Mouse (Mus musculus): ENCODE measurements at regions not wholly inside any gene's neighbourhood (a gene's known extent, or its start where the extent isn't known, plus 50 kb on each side); places are given as distances from the start of the nearest gene placed in this dataset.

DNA sequence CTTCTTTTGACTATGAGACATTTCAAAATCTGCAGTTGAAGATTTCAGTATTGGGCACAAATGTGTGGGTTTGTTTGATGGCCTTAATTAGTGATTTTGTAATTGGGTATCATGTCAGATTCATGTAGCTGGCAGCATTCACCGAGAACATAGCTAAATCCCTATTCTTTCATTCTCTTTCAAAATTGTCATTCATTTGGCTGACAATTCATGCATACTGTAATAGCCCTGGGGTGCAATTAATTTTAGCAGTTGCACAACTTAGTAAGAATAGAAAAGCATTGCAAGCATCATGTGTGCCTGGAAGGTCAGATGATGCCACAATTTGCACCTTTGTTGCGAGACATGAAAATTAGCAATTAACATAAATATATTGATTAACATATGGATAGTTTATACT, 248.0 kb downstream of the Etv1 start:
- H3K9ac ChIP-seq (ENCODE audit: insufficient read depth, low read depth) = no peak overlapping the region
- H3K4me3 ChIP-seq (replicated peaks in 1 of 3; ENCODE audit: low read depth in 2 of 3, low read length in 2 of 3, poor library complexity in 1 of 3) = no peak overlapping the region
- peaks cover 0 to 3% of the 10 kb centered on the region in 2 experiments; a peak in 1 of 4 replicates for H3K4me1 ChIP-seq (ENCODE audit: control insufficient read depth in 1 of 2, insufficient read depth in 2 of 2)
- no peaks in the 10 kb centered on the region for H3K36me3 ChIP-seq (replicated peaks in 1 of 2; ENCODE audit: control insufficient read depth in 1 of 2, insufficient read depth in 1 of 2, low read length in 1 of 2)
- H3K79me2 ChIP-seq (replicated peaks; ENCODE audit: control insufficient read depth, extremely low read depth, insufficient read depth, poor library complexity, severe bottlenecking) = no peaks in the 10 kb centered on the region
- dilution Hi-C loops (cut with MboI; ENCODE audit: extremely low pct_ligation_motif_present, extremely low pct_unique_long_range_greater_than_20kb, low sequenced_read_pairs) (no loop called here), in situ Hi-C loops (cut with MboI; ENCODE audit: low pct_ligation_motif_present, low pct_unique_long_range_greater_than_20kb, low sequenced_read_pairs) (no loop called here)
- DNase-seq (ENCODE audit: extremely low read depth) = no peak
- H3K4me2 ChIP-seq (ENCODE audit: insufficient read depth, low read depth, poor library complexity, severe bottlenecking) = no peak overlapping the region
- H3K27me3 ChIP-seq (replicated peaks) = no peaks in the 10 kb centered on the region
- TF ChIP-seq NELFE (IDR thresholded peaks at IDR 0.05; ENCODE audit: low read depth, low read length) = no peak
- TF ChIP-seq MEF2A (IDR thresholded peaks at IDR 0.05; ENCODE audit: borderline replicate concordance, low read depth, low read length) = no peak
- no peak for TF ChIP-seq POLR2AphosphoS2 (IDR thresholded peaks at IDR 0.05; ENCODE audit: low read depth, low read length)
- no peak for TF ChIP-seq JUN (IDR thresholded peaks at IDR 0.05; ENCODE audit: insufficient read depth, low read depth, low read length)
- TF ChIP-seq ELF1 (IDR thresholded peaks at IDR 0.05; ENCODE audit: low read depth, low read length) = no peak
- no peak for TF ChIP-seq MXI1 (IDR thresholded peaks at IDR 0.05; ENCODE audit: low read depth, low read length)
- TF ChIP-seq ZMIZ1 (IDR thresholded peaks at IDR 0.05; ENCODE audit: low read depth, low read length) = no peak
- TF ChIP-seq SMC3 (IDR thresholded peaks at IDR 0.05; ENCODE audit: low read depth, low read length) = no peak
- TF ChIP-seq IRF4 (IDR thresholded peaks at IDR 0.05; ENCODE audit: low read depth, low read length) = no peak
- TF ChIP-seq HCFC1 (IDR thresholded peaks at IDR 0.05; ENCODE audit: low read depth, low read length) = no peak
- TF ChIP-seq MAZ (IDR thresholded peaks at IDR 0.05; ENCODE audit: low read depth, low read length) = no peak
- no peak for TF ChIP-seq MAX (IDR thresholded peaks at IDR 0.05; ENCODE audit: low read length)
- TF ChIP-seq E2F4 (IDR thresholded peaks at IDR 0.05; ENCODE audit: insufficient replicate concordance, low read depth, low read length) = no peak
- TF ChIP-seq RCOR1 (conservative IDR thresholded peaks at IDR 0.05; ENCODE audit: low read depth, low read length) = no peak
- no peak for TF ChIP-seq ZKSCAN1 (IDR thresholded peaks at IDR 0.05; ENCODE audit: borderline replicate concordance, low read depth, low read length)
- no peak for TF ChIP-seq PAX5 (IDR thresholded peaks at IDR 0.05; ENCODE audit: low read length)
- TF ChIP-seq KAT2A (IDR thresholded peaks at IDR 0.05; ENCODE audit: insufficient replicate concordance, low read length) = no peak
- TF ChIP-seq ETS1 (conservative IDR thresholded peaks at IDR 0.05; ENCODE audit: low read depth, low read length) = no peak
- TF ChIP-seq CHD2 (IDR thresholded peaks at IDR 0.05; ENCODE audit: low read length) = no peak
- H3K9me3 ChIP-seq (replicated peaks; ENCODE audit: low read length) = no peaks in the 10 kb centered on the region
- H3K27ac ChIP-seq (ENCODE audit: insufficient read depth, low read depth) = no peak overlapping the region

DNA sequence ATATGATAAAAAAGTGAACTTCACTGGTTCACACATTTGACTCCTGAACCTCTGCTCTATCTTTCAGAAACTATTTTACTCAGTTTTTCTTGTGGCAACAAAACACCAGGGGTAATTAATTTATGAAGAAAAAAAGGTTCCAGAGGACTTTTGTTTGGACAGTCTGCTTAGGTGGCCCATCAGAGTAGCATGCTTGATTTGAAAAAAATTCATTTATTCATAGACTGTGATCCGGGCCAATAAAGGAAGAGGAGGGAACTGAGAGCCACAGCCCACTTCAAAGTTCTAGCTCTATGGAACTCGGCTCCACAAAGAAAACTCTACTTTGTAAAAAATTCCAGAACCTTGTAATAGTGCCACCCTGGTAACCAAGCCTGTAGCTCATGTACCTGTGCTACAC, 248.8 kb downstream of the Etv1 start:
- H3K9ac ChIP-seq (ENCODE audit: insufficient read depth, low read depth) = no peak overlapping the region
- H3K36me3 ChIP-seq (replicated peaks in 1 of 2; ENCODE audit: control insufficient read depth in 1 of 2, insufficient read depth in 1 of 2, low read length in 1 of 2) = no peaks in the 10 kb centered on the region
- TF ChIP-seq POLR2AphosphoS2 (IDR thresholded peaks at IDR 0.05; ENCODE audit: low read depth, low read length) = no peak
- no peak for TF ChIP-seq SIN3A (IDR thresholded peaks at IDR 0.05; ENCODE audit: low read length)
- TF ChIP-seq MXI1 (IDR thresholded peaks at IDR 0.05; ENCODE audit: low read depth, low read length) = no peak
- TF ChIP-seq PAX5 (IDR thresholded peaks at IDR 0.05; ENCODE audit: low read length) = no peak
- no peak for TF ChIP-seq USF1 (IDR thresholded peaks at IDR 0.05; ENCODE audit: low read depth, low read length)
- no peak for TF ChIP-seq JUN (IDR thresholded peaks at IDR 0.05; ENCODE audit: insufficient read depth, low read depth, low read length)
- TF ChIP-seq MAZ (IDR thresholded peaks at IDR 0.05; ENCODE audit: low read depth, low read length) = no peak
- TF ChIP-seq CTCF (conservative IDR thresholded peaks at IDR 0.05 in 1 of 2, IDR thresholded peaks at IDR 0.05 in 1 of 2; ENCODE audit: low read depth in 2 of 2, low read length in 2 of 2) = no peak
- no peak for TF ChIP-seq ZC3H11A (IDR thresholded peaks at IDR 0.05; ENCODE audit: low read depth, low read length)
- TF ChIP-seq BHLHE40 (IDR thresholded peaks at IDR 0.05; ENCODE audit: low read depth, low read length) = no peak
- no peak for TF ChIP-seq TCF12 (IDR thresholded peaks at IDR 0.05; ENCODE audit: low read depth, low read length)
- no peak for TF ChIP-seq RAD21 (IDR thresholded peaks at IDR 0.05; ENCODE audit: low read depth, low read length)
- no peak for TF ChIP-seq UBTF (IDR thresholded peaks at IDR 0.05; ENCODE audit: low read depth, low read length)
- TF ChIP-seq TBP (conservative IDR thresholded peaks at IDR 0.05; ENCODE audit: low read depth, low read length) = no peak
- no peak for TF ChIP-seq MEF2A (IDR thresholded peaks at IDR 0.05; ENCODE audit: borderline replicate concordance, low read depth, low read length)
- no peak for TF ChIP-seq E2F4 (IDR thresholded peaks at IDR 0.05; ENCODE audit: insufficient replicate concordance, low read depth, low read length)
- TF ChIP-seq GABPA (IDR thresholded peaks at IDR 0.05; ENCODE audit: insufficient replicate concordance, low read depth, low read length) = no peak
- TF ChIP-seq CHD1 (IDR thresholded peaks at IDR 0.05; ENCODE audit: low read depth, low read length) = no peak
- no peak for TF ChIP-seq NELFE (IDR thresholded peaks at IDR 0.05; ENCODE audit: low read depth, low read length)
- no peak overlapping the region for H3K27ac ChIP-seq (ENCODE audit: insufficient read depth, low read depth)
- no peak for DNase-seq (ENCODE audit: extremely low read depth)
- no peaks in the 10 kb centered on the region for H3K79me2 ChIP-seq (replicated peaks; ENCODE audit: control insufficient read depth, extremely low read depth, insufficient read depth, poor library complexity, severe bottlenecking)
- H3K9me3 ChIP-seq (replicated peaks; ENCODE audit: low read length) = no peaks in the 10 kb centered on the region
- H3K4me2 ChIP-seq (ENCODE audit: insufficient read depth, low read depth, poor library complexity, severe bottlenecking) = no peak overlapping the region
- H3K4me3 ChIP-seq (replicated peaks in 1 of 3; ENCODE audit: low read depth in 2 of 3, low read length in 2 of 3, poor library complexity in 1 of 3) = no peak overlapping the region
- dilution Hi-C loops (cut with MboI; ENCODE audit: extremely low pct_ligation_motif_present, extremely low pct_unique_long_range_greater_than_20kb, low sequenced_read_pairs) (no loop called here), in situ Hi-C loops (cut with MboI; ENCODE audit: low pct_ligation_motif_present, low pct_unique_long_range_greater_than_20kb, low sequenced_read_pairs) (no loop called here)
- H3K27me3 ChIP-seq (replicated peaks) = no peaks in the 10 kb centered on the region
- no peaks in the 10 kb centered on the region for H3K4me1 ChIP-seq (ENCODE audit: control insufficient read depth in 1 of 2, insufficient read depth in 2 of 2)
